Mouse (Mus musculus) lung, postnatal 0 days (tissue): ENCODE data around the gene Myo18b. TPM values are rescaled to one million over a fixed set of nuclear protein-coding genes. Genes with fewer than 3 reads are reported as not detected.
A peak's percentile ranks its signal among the peaks of the same experiment; 100 is the strongest.

Experiments used
- ATAC-seq: fragments of 200-750 bp; cut with Nextera tagmentation; 2 replicates; pipeline ENCODE4 v1.8.0; 2017; ENCODE audit warnings: moderate library complexity
- DNase-seq: peaks from one replicate; pipeline ENCODE4 v3.0.0-alpha.2; 2016; ENCODE audit warnings: low spot score
- H3K27ac ChIP-seq: fragments of 300-500 bp; sonication (generic); 2 replicates; pipeline ENCODE4 v1.5.1; 2014; ENCODE audit warnings: antibody characterized with exemption, mild to moderate bottlenecking, low read length, mixed read lengths
- H3K27me3 ChIP-seq: fragments of 300-500 bp; sonication (generic); replicated peaks from 2 replicates; pipeline ENCODE4 v1.6.1; 2014; ENCODE audit warnings: low read length, mixed read lengths; ENCODE audit not compliant: insufficient read depth
- H3K36me3 ChIP-seq: fragments of 300-500 bp; sonication (generic); 2 replicates; pipeline ENCODE4 v1.6.1; 2014; ENCODE audit warnings: low read length, mixed read lengths; ENCODE audit not compliant: insufficient read depth
- H3K4me1 ChIP-seq: fragments of 300-500 bp; sonication (generic); 2 replicates; pipeline ENCODE4 v1.6.1; 2014; ENCODE audit warnings: antibody characterized with exemption, low read depth, low read length, mixed read lengths; ENCODE audit not compliant: insufficient read depth
- H3K4me2 ChIP-seq: fragments of 300-500 bp; sonication (generic); replicated peaks from 2 replicates; pipeline ENCODE4 v1.6.1; 2014; ENCODE audit warnings: low read depth, mild to moderate bottlenecking, low read length, moderate library complexity, mixed read lengths
- H3K4me3 ChIP-seq: fragments of 300-500 bp; sonication (generic); 2 replicates; pipeline ENCODE4 v1.5.1; 2014; ENCODE audit warnings: low read depth, low read length
- H3K9ac ChIP-seq: fragments of 300-500 bp; sonication (generic); replicated peaks from 2 replicates; pipeline ENCODE4 v1.6.1; 2014; ENCODE audit warnings: low read depth, mild to moderate bottlenecking
- H3K9me3 ChIP-seq: fragments of 300-500 bp; sonication (generic); 2 replicates; pipeline ENCODE4 v1.6.1; 2016; ENCODE audit warnings: low read length, mixed read lengths
- CTCF ChIP-seq: IDR thresholded peaks from 2 replicates; pipeline ENCODE4 v1.5.1; 2016; ENCODE audit warnings: antibody characterized with exemption, mild to moderate bottlenecking
- EP300 ChIP-seq: IDR thresholded peaks from 2 replicates; pipeline ENCODE4 v1.6.1; 2016; ENCODE audit warnings: antibody characterized with exemption, mild to moderate bottlenecking, control low read depth
- WGBS: fragments of 180-500 bp; shearing (Covaris S2); extraction: QIAGEN DNeasy Blood & Tissue Kit; methylation state at CpG from one replicate; pipeline ENCODE4 v1.1.7; 2014; 5-methylcytosine and 5-hydroxymethylcytosine counted together
- polyA plus RNA-seq: library from polyadenylated mRNA; unstranded; fragments of >200 nt; fragmentation: Nextera tagmentation; extraction: Ambion mirVana; gene quantifications from 2 replicates; pipeline ENCODE4 v1.2.1, GENCODE M21; 2015

Gene Myo18b
- polyA plus RNA-seq, 1 experiment from 2014 or later: 0.13 TPM

DNA sequence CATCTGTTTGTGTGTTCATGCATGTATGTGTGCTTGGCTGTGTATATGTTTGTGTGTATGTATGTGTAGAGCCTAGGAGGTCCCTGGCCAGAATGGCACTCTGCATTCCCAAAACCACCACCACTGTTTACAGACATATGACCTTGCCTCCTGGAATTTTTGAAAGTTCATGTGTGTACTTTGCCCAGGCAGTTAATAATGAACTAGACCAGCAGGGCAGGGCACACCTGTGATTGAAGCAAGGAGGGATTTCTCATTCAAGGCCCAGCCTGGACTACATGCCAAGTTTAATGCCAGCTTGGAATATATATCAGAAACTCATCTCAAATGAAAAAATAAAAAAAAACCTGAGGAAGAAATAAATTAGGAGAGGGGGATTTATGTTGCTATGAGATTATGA is 25.8 kb upstream of the Myo18b start:
- Histone ChIP-seq H3K27ac (no peak overlapping the region), H3K9me3 (no peaks in the 10 kb centered on the region), H3K4me3 (no peak overlapping the region), H3K4me1 (no peaks in the 10 kb centered on the region), H3K27me3 (no peaks in the 10 kb centered on the region), H3K4me2 (no peak overlapping the region), H3K9ac (no peak overlapping the region), H3K36me3 (no peaks in the 10 kb centered on the region; the same call in 1 of the 2 replicates)
- DNase-seq (no peak), ATAC-seq (no peak)
- no peak for TF ChIP-seq CTCF
- TF ChIP-seq EP300: no peak

DNA sequence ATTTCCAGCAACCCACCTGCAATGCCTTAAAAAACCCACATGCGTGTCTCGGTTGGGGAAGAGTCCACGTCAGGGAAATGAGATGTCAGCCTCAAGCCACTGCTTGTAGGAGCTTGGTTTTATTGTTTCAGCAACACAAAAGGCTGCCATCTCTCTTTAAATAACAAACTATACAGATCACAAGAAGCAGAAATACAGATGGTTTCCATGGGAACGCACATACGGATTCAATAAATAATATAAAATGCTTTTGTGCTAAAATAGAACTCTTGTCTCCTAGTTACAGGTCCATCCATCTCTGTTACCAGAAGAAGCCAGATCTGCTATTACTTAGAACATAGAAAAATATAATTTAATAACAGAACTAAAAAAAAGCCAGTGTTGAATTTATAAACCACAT is 14.2 kb upstream of the Myo18b start:
- TF ChIP-seq EP300: no peak
- TF ChIP-seq CTCF: no peak
- H3K4me3 ChIP-seq: no peak overlapping the region
- H3K27me3 ChIP-seq: no peaks in the 10 kb centered on the region
- no peaks in the 10 kb centered on the region for H3K36me3 ChIP-seq
- H3K9ac ChIP-seq: no peak overlapping the region
- ATAC-seq (no peak), DNase-seq (no peak)
- 88% methylated on average over 5 of the region's 5 CpGs for WGBS
- no peak overlapping the region for H3K27ac ChIP-seq
- H3K4me1 ChIP-seq: no peaks in the 10 kb centered on the region
- H3K9me3 ChIP-seq: no peaks in the 10 kb centered on the region
- no peak overlapping the region for H3K4me2 ChIP-seq

- no peak for TF ChIP-seq CTCF
- TF ChIP-seq EP300: no peak
- Histone ChIP-seq H3K27me3 (no peaks in the 10 kb centered on the region), H3K4me1 (no peaks in the 10 kb centered on the region), H3K36me3 (no peaks in the 10 kb centered on the region), H3K4me2 (no peak overlapping the region), H3K27ac (no peak overlapping the region), H3K4me3 (no peak overlapping the region), H3K9ac (no peak overlapping the region), H3K9me3 (no peaks in the 10 kb centered on the region)
- WGBS: 10% methylated on average over 2 of the region's 2 CpGs
- DNase-seq: no peak
- ATAC-seq: peak; percentile 38
These were observed 12.0 kb upstream of the Myo18b start for GRCm38 (mm10) chr5:112908169-112908614.

DNA sequence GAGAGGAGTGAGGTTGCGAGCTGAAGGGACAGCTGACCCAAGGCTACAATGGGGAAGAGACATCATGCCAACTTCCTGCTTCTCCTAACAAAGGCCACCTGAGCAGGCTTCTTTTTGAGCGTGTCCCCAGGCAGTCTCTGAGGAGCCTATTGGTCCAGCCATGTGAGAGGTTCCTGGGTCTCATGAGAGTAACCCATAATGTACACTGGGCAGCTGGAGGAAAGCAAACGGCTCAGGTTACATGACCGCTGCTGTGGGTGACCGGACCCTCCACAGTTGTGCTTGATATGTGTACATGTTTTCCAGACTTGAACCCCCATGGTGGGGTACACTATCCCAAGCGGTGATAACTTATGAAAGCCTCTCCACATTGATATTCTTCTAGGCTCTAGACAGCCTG is 11.3 kb upstream of the Myo18b start:
- H3K27ac ChIP-seq: no peak overlapping the region
- TF ChIP-seq CTCF (no peak), EP300 (no peak)
- no peak overlapping the region for H3K4me2 ChIP-seq
- no peaks in the 10 kb centered on the region for H3K9me3 ChIP-seq
- no peaks in the 10 kb centered on the region for H3K36me3 ChIP-seq
- no peaks in the 10 kb centered on the region for H3K4me1 ChIP-seq
- H3K4me3 ChIP-seq: no peak overlapping the region
- H3K27me3 ChIP-seq: no peaks in the 10 kb centered on the region
- 53% methylated on average over 6 of the region's 6 CpGs for WGBS
- no peak for DNase-seq
- H3K9ac ChIP-seq: no peak overlapping the region
- no peak for ATAC-seq

DNA sequence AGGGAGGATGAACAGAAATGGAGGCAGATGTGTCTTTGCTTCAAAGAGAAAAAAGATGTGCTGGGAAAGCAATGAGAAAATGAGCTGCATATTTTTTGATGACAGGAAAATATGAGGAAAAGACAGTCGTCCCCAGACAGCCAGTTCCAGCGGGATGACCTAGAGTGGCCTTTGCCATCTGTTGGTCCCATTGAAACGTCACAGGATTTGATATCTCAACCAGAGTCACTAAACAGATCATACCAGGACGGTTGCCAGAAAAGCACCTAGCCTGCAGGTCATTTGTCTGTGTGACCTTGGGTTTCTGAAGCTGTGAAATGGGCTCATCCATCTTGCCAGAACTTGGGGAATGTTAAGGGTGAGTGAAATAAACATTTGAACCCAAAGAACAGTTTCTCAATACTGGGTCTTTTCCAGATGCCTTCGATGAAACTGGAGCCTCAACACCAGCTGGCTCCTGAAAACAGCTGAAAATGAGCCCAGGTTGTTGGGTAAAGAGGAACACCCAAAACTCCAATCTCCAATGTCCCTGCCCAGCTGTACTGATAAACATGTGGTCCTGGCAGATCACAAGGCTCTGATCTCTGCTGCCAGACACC is 2.6 kb downstream of the Myo18b start:
- Histone ChIP-seq H3K27me3 (no peaks in the 10 kb centered on the region), H3K4me1 (no peaks in the 10 kb centered on the region)
- DNase-seq: peak; percentile 16

GRCm38 (mm10) chr5:112892411-112892810 is 3.8 kb downstream of the Myo18b start:
- H3K9ac ChIP-seq: no peak overlapping the region
- TF ChIP-seq CTCF: no peak
- no peak for TF ChIP-seq EP300
- no peaks in the 10 kb centered on the region for H3K9me3 ChIP-seq
- ATAC-seq (no peak), DNase-seq (no peak)
- H3K36me3 ChIP-seq: no peaks in the 10 kb centered on the region
- no peak overlapping the region for H3K4me3 ChIP-seq
- H3K27ac ChIP-seq: no peak overlapping the region
- H3K4me1 ChIP-seq: no peaks in the 10 kb centered on the region
- no peaks in the 10 kb centered on the region for H3K27me3 ChIP-seq
- H3K4me2 ChIP-seq: no peak overlapping the region

More for the DNA sequence above, 2.6 kb downstream of the Myo18b start:
- H3K4me2 ChIP-seq: no peak overlapping the region
- no peak overlapping the region for H3K4me3 ChIP-seq
- H3K9me3 ChIP-seq: no peaks in the 10 kb centered on the region
- H3K36me3 ChIP-seq: no peaks in the 10 kb centered on the region
- H3K9ac ChIP-seq: no peak overlapping the region
- TF ChIP-seq CTCF (no peak), EP300 (no peak)
- no peak for ATAC-seq
- no peak overlapping the region for H3K27ac ChIP-seq
- WGBS: 46% methylated on average over 5 of the region's 5 CpGs

GRCm38 (mm10) chr5:112888651-112889050 is 7.5 kb downstream of the Myo18b start:
- Histone ChIP-seq H3K4me3 (no peak overlapping the region), H3K27ac (no peak overlapping the region), H3K27me3 (no peaks in the 10 kb centered on the region), H3K9me3 (no peaks in the 10 kb centered on the region), H3K36me3 (no peaks in the 10 kb centered on the region), H3K4me1 (no peaks in the 10 kb centered on the region), H3K4me2 (no peak overlapping the region), H3K9ac (no peak overlapping the region)
- DNase-seq: no peak
- TF ChIP-seq EP300 (no peak), CTCF (no peak)
- WGBS: 53% methylated on average over 7 of the region's 7 CpGs
- ATAC-seq: no peak
